Mouse (Mus musculus): ENCODE measurements around the gene Pigq.

- TF ChIP-seq CTCF (conservative IDR thresholded peaks at IDR 0.05 in 1 of 2, IDR thresholded peaks at IDR 0.05 in 1 of 2; ENCODE audit: low read depth in 2 of 2, low read length in 2 of 2) (no peak), MAFK (IDR thresholded peaks at IDR 0.05; ENCODE audit: insufficient replicate concordance, low read length) (no peak; the same call in 1 of the 2 replicates), ZMIZ1 (IDR thresholded peaks at IDR 0.05; ENCODE audit: low read depth, low read length) (no peak; the same call in none of the 2 replicates), ZC3H11A (IDR thresholded peaks at IDR 0.05; ENCODE audit: low read depth, low read length) (no peak)
Observed at GRCm38 (mm10) chr17:25919786-25920642, 24.7 kb downstream of the Pigq start.
